Mouse (Mus musculus): Measurements from ENCODE around the gene Enpp5. TPM values are rescaled to one million over a fixed set of nuclear protein-coding genes. Genes with fewer than 3 reads are reported as not detected.
A peak's percentile ranks its signal among the peaks of the same experiment; 100 is the strongest.

Gene Enpp5
- 11.8 and 12.5 TPM in 2 replicates for polyA plus RNA-seq (2014; fragmentation: Nextera tagmentation; extraction: Ambion mirVana)

- ATAC-seq (ENCODE audit: low FRiP score, low TSS enrichment) = peak; percentile 98
- H3K9ac ChIP-seq (ENCODE audit: low read depth, low read length) = peak within 1 kb of the TSS; percentile 70
- no peaks in the 10 kb centered on the region for H3K4me1 ChIP-seq (ENCODE audit: control insufficient read depth, insufficient read depth, low read length)
- peak within 1 kb of the TSS; percentile 84 for H3K4me2 ChIP-seq (replicated peaks; ENCODE audit: low read depth, low read length)
- under 1% methylated on average over 31 of the region's 31 CpGs for WGBS
- H3K27ac ChIP-seq (ENCODE audit: low read depth, low read length) = no peak within 1 kb of the TSS
- peak within 1 kb of the TSS; percentile 53 for H3K4me3 ChIP-seq (ENCODE audit: low read length)
- no peaks in the 10 kb centered on the region for H3K9me3 ChIP-seq (ENCODE audit: control insufficient read depth, low read length)
- no peaks in the 10 kb centered on the region for H3K36me3 ChIP-seq (ENCODE audit: control insufficient read depth, insufficient read depth, low read length)
- peaks cover 3% of the 10 kb centered on the region; the same call in 1 of the 2 replicates for H3K27me3 ChIP-seq (ENCODE audit: control insufficient read depth, insufficient read depth, low read length)
These were observed at the start of gene Enpp5 for GRCm38 (mm10) chr17:44078631-44079350. TSS of gene Enpp5 (plus strand) at chr17:44078813.

GRCm38 (mm10) chr17:44029616-44030015, 49.0 kb upstream of the Enpp5 start:
- no peaks in the 10 kb centered on the region for H3K36me3 ChIP-seq (ENCODE audit: control insufficient read depth, insufficient read depth, low read length)
- H3K9me3 ChIP-seq (ENCODE audit: control insufficient read depth, low read length) = no peaks in the 10 kb centered on the region
- no peak for ATAC-seq (ENCODE audit: low FRiP score, low TSS enrichment)
- 68% methylated on average over 5 of the region's 5 CpGs for WGBS
- H3K27me3 ChIP-seq (ENCODE audit: control insufficient read depth, insufficient read depth, low read length) = no peaks in the 10 kb centered on the region
- no peak overlapping the region for H3K4me3 ChIP-seq (ENCODE audit: low read length)
- H3K9ac ChIP-seq (ENCODE audit: low read depth, low read length) = no peak overlapping the region
- no peak overlapping the region for H3K4me2 ChIP-seq (replicated peaks; ENCODE audit: low read depth, low read length)
- H3K4me1 ChIP-seq (ENCODE audit: control insufficient read depth, insufficient read depth, low read length) = 0 out of 2 replicates have a peak, but pooled peaks cover 4% of the 10 kb centered on the region
- no peak overlapping the region for H3K27ac ChIP-seq (ENCODE audit: low read depth, low read length)

GRCm38 (mm10) chr17:44030776-44031587, 47.6 kb upstream of the Enpp5 start:
- 72% methylated on average over 3 of the region's 3 CpGs for WGBS
- no peak overlapping the region for H3K4me3 ChIP-seq (ENCODE audit: low read length)
- H3K36me3 ChIP-seq (ENCODE audit: control insufficient read depth, insufficient read depth, low read length) = no peaks in the 10 kb centered on the region
- no peaks in the 10 kb centered on the region for H3K9me3 ChIP-seq (ENCODE audit: control insufficient read depth, low read length)
- no peak overlapping the region for H3K4me2 ChIP-seq (replicated peaks; ENCODE audit: low read depth, low read length)
- H3K9ac ChIP-seq (ENCODE audit: low read depth, low read length) = no peak overlapping the region
- H3K27me3 ChIP-seq (ENCODE audit: control insufficient read depth, insufficient read depth, low read length) = no peaks in the 10 kb centered on the region
- no peak overlapping the region for H3K27ac ChIP-seq (ENCODE audit: low read depth, low read length)
- no peak for ATAC-seq (ENCODE audit: low FRiP score, low TSS enrichment)
- H3K4me1 ChIP-seq (ENCODE audit: control insufficient read depth, insufficient read depth, low read length) = 0 out of 2 replicates have a peak, but pooled peaks cover 4% of the 10 kb centered on the region

- no peak for ATAC-seq (ENCODE audit: low FRiP score, low TSS enrichment)
- 86% methylated on average over 1 of the region's 1 CpGs for WGBS
- no peaks in the 10 kb centered on the region for H3K36me3 ChIP-seq (ENCODE audit: control insufficient read depth, insufficient read depth, low read length)
- no peak overlapping the region for H3K4me2 ChIP-seq (replicated peaks; ENCODE audit: low read depth, low read length)
- no peak overlapping the region for H3K9ac ChIP-seq (ENCODE audit: low read depth, low read length)
- no peaks in the 10 kb centered on the region for H3K27me3 ChIP-seq (ENCODE audit: control insufficient read depth, insufficient read depth, low read length)
- no peak overlapping the region for H3K27ac ChIP-seq (ENCODE audit: low read depth, low read length)
- no peak overlapping the region for H3K4me3 ChIP-seq (ENCODE audit: low read length)
- no peaks in the 10 kb centered on the region for H3K9me3 ChIP-seq (ENCODE audit: control insufficient read depth, low read length)
- H3K4me1 ChIP-seq (ENCODE audit: control insufficient read depth, insufficient read depth, low read length) = no peaks in the 10 kb centered on the region
These were observed 43.6 kb upstream of the Enpp5 start for GRCm38 (mm10) chr17:44035005-44035404.

DNA sequence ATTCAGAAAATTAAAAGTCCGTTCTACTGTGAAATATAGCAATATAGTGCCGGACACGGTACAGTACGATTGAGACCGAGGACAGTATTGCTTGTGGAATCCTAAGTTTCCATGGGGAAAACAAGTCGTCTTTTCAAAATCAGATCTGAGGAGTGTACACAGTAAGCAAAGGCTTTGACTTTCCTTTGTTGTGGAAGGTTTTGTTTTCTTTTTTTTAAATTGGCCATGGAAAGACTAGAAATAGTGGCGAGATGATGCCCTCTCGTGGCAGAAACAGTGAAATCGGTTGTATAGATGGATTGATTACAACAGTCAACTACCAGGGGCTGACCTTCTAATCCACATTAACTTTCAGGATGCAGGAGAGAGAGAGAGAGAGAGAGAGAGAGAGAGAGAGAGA, 40.0 kb upstream of the Enpp5 start:
- H3K9me3 ChIP-seq (ENCODE audit: control insufficient read depth, low read length) = no peaks in the 10 kb centered on the region
- H3K9ac ChIP-seq (ENCODE audit: low read depth, low read length) = no peak overlapping the region
- no peaks in the 10 kb centered on the region for H3K4me1 ChIP-seq (ENCODE audit: control insufficient read depth, insufficient read depth, low read length)
- ATAC-seq (ENCODE audit: low FRiP score, low TSS enrichment) = no peak
- no peaks in the 10 kb centered on the region for H3K36me3 ChIP-seq (ENCODE audit: control insufficient read depth, insufficient read depth, low read length)
- no peaks in the 10 kb centered on the region for H3K27me3 ChIP-seq (ENCODE audit: control insufficient read depth, insufficient read depth, low read length)
- 68% methylated on average over 9 of the region's 9 CpGs for WGBS
- H3K4me2 ChIP-seq (replicated peaks; ENCODE audit: low read depth, low read length) = no peak overlapping the region
- no peak overlapping the region for H3K27ac ChIP-seq (ENCODE audit: low read depth, low read length)
- no peak overlapping the region for H3K4me3 ChIP-seq (ENCODE audit: low read length)

GRCm38 (mm10) chr17:44040449-44040848, 38.2 kb upstream of the Enpp5 start:
- Histone ChIP-seq H3K9ac (ENCODE audit: low read depth, low read length) (no peak overlapping the region), H3K4me3 (ENCODE audit: low read length) (no peak overlapping the region), H3K27ac (ENCODE audit: low read depth, low read length) (no peak overlapping the region), H3K9me3 (ENCODE audit: control insufficient read depth, low read length) (no peaks in the 10 kb centered on the region), H3K4me1 (ENCODE audit: control insufficient read depth, insufficient read depth, low read length) (no peaks in the 10 kb centered on the region), H3K27me3 (ENCODE audit: control insufficient read depth, insufficient read depth, low read length) (no peaks in the 10 kb centered on the region), H3K36me3 (ENCODE audit: control insufficient read depth, insufficient read depth, low read length) (no peaks in the 10 kb centered on the region), H3K4me2 (replicated peaks; ENCODE audit: low read depth, low read length) (no peak overlapping the region)
- ATAC-seq (ENCODE audit: low FRiP score, low TSS enrichment) = no peak
- 92% methylated on average over 2 of the region's 2 CpGs for WGBS

- no peaks in the 10 kb centered on the region for H3K4me1 ChIP-seq (ENCODE audit: control insufficient read depth, insufficient read depth, low read length)
- no peak for ATAC-seq (ENCODE audit: low FRiP score, low TSS enrichment)
- WGBS = 85% methylated on average over 2 of the region's 2 CpGs
- no peaks in the 10 kb centered on the region for H3K9me3 ChIP-seq (ENCODE audit: control insufficient read depth, low read length)
- no peaks in the 10 kb centered on the region for H3K36me3 ChIP-seq (ENCODE audit: control insufficient read depth, insufficient read depth, low read length)
- H3K4me2 ChIP-seq (replicated peaks; ENCODE audit: low read depth, low read length) = no peak overlapping the region
- H3K9ac ChIP-seq (ENCODE audit: low read depth, low read length) = no peak overlapping the region
- no peak overlapping the region for H3K27ac ChIP-seq (ENCODE audit: low read depth, low read length)
- H3K27me3 ChIP-seq (ENCODE audit: control insufficient read depth, insufficient read depth, low read length) = no peaks in the 10 kb centered on the region
- H3K4me3 ChIP-seq (ENCODE audit: low read length) = no peak overlapping the region
These were observed 36.3 kb upstream of the Enpp5 start for GRCm38 (mm10) chr17:44042301-44042700.

DNA sequence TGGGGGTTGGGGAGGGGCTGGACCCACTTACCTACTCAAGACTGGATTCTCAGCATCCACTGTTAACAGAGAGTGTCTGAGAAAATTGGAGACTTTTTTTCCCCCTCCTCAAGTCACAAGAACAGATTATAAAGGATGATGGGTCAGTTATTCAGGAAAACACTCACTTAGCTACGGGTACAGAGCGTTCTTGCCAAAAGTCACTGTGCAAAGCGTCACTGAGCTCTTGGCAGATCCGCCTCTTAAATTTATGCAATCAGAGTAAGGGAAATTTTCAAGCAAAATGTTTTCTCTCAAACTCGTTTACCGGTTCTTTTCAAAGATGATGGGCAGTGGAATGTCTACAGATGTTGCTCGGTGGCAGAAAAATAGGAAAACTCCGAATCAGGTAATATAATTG, 35.8 kb upstream of the Enpp5 start:
- H3K4me3 ChIP-seq (ENCODE audit: low read length) = no peak overlapping the region
- no peaks in the 10 kb centered on the region for H3K27me3 ChIP-seq (ENCODE audit: control insufficient read depth, insufficient read depth, low read length)
- no peak for ATAC-seq (ENCODE audit: low FRiP score, low TSS enrichment)
- H3K9me3 ChIP-seq (ENCODE audit: control insufficient read depth, low read length) = no peaks in the 10 kb centered on the region
- 89% methylated on average over 8 of the region's 8 CpGs for WGBS
- no peak overlapping the region for H3K27ac ChIP-seq (ENCODE audit: low read depth, low read length)
- H3K4me2 ChIP-seq (replicated peaks; ENCODE audit: low read depth, low read length) = no peak overlapping the region
- H3K4me1 ChIP-seq (ENCODE audit: control insufficient read depth, insufficient read depth, low read length) = no peaks in the 10 kb centered on the region
- no peak overlapping the region for H3K9ac ChIP-seq (ENCODE audit: low read depth, low read length)
- no peaks in the 10 kb centered on the region for H3K36me3 ChIP-seq (ENCODE audit: control insufficient read depth, insufficient read depth, low read length)

DNA sequence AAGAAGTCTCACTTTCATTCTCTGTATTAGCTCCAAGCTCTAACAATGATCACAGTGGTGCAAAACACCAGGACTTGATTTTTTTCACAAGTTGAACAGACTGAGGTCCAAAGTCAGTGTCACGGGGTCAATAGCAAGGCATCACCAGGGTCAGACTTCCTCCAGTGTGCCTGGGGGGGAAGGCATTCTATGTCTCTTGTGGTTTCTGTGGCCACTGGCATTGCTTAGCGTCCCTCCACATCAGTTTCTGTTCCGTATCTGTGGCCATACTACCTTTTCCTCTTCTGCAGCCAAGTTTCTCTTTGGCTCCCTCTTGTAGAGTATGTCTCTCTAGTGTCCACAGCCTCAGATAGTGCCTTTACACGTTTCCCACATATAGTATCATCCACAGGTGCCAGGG, 25.2 kb upstream of the Enpp5 start:
- H3K4me2 ChIP-seq (replicated peaks; ENCODE audit: low read depth, low read length) = no peak overlapping the region
- no peaks in the 10 kb centered on the region for H3K4me1 ChIP-seq (ENCODE audit: control insufficient read depth, insufficient read depth, low read length)
- no peak overlapping the region for H3K4me3 ChIP-seq (ENCODE audit: low read length)
- H3K27me3 ChIP-seq (ENCODE audit: control insufficient read depth, insufficient read depth, low read length) = no peaks in the 10 kb centered on the region
- no peaks in the 10 kb centered on the region for H3K9me3 ChIP-seq (ENCODE audit: control insufficient read depth, low read length)
- no peaks in the 10 kb centered on the region for H3K36me3 ChIP-seq (ENCODE audit: control insufficient read depth, insufficient read depth, low read length)
- no peak overlapping the region for H3K27ac ChIP-seq (ENCODE audit: low read depth, low read length)
- ATAC-seq (ENCODE audit: low FRiP score, low TSS enrichment) = no peak
- H3K9ac ChIP-seq (ENCODE audit: low read depth, low read length) = no peak overlapping the region
- 79% methylated on average over 4 of the region's 4 CpGs for WGBS
